Mouse (Mus musculus) lung, adult 2 months (tissue): Measurements from ENCODE around the gene Nlrx1.

Experiments
- CTCF ChIP-seq: fragments of 200-500 bp; IDR thresholded peaks from 2 replicates; pipeline ENCODE4 v1.5.1; 2011; ENCODE audit warnings: mild to moderate bottlenecking, low read length, control low read depth; ENCODE audit not compliant: insufficient read depth
- POLR2A ChIP-seq: fragments of 200-500 bp; IDR thresholded peaks from 2 replicates; pipeline ENCODE4 v1.6.1; 2011; ENCODE audit warnings: low read depth, mild to moderate bottlenecking, control low read depth, low read length, borderline replicate concordance; ENCODE audit errors: extremely low read depth

DNA sequence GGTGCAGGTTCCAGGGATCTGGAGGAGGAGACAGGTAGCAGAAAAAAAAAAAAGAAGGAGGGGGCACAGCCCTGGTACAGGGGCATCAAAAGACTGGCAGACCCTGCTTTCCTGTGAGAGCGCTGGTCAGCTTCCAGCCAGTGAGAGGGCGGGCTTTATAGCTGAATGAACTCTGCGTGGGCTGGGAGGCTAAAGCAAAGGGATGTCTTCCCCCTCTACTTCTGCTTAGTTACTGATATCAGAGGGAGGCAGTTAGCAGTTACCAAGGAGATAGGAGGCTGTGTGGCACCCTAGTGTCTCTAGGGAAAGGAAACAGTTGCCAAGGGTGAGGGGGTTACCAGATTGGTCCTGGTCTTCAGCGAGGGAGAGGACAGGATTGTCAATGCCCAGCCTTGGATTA lies 18.0 kb downstream of the Nlrx1 start:
- TF ChIP-seq CTCF (no peak), POLR2A (no peak)
